In the genomic region with DNA sequence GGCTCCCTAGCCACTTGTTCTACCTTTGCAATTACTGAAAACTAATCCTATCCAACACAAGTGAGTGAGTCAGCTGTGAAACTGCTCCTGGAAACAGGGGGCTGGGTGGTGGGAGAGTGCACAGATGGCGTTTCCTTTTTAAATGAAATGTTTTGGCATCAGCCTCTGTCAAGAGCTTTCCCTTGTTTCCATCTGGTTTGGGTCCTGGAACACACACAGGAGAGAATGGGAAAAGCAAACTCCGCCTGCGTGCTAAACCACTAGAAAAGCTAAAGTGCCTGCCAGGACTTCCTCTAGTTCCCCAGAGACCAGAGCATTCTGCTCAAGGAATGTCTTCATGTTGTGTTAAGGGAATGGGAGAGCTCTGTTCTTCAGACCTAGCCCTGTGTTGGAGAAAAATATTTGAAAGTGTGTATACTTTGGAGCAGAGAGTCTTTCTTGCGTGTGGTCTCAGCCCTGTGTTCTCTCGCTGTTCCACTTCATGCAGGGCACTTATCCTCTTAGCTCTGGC, we compare ENCODE assay signal across 8 mouse cellular contexts.
DNase-seq lines count a peak whose midpoint lies in the region; ATAC-seq lines count a peak whose summit lies in the region.

No protein-coding gene starts in this region.

- DNase-seq in cerebellum, postnatal 10 days: peak; percentile 69 to 78
- no peak for DNase-seq in cerebellum, adult 11-12 months
- DNase-seq in embryo, embryonic 11 days: peak; percentile 35
- peak; percentile 78 to 83 for DNase-seq in layer of hippocampus, postnatal 36 days
- peak; percentile 14 for DNase-seq in neural tube, embryonic 10.5 days (ENCODE audit: extremely low spot score, low spot score)
- DNase-seq in B cell, adult 2 months: no peak

- H3K27me3 ChIP-seq in heart, embryonic 11.5 days (ENCODE audit: control insufficient read depth, insufficient read depth, low read length): no peaks in the 10 kb centered on the region

- ATAC-seq in heart, embryonic 11.5 days (replicated peaks; ENCODE audit: insufficient number of reproducible peaks, low FRiP score, low TSS enrichment): no peak
- ATAC-seq in megakaryocyte progenitor cell, adult 5-6 weeks (replicated peaks; ENCODE audit: poor library complexity): no peak

- no peaks in the 10 kb centered on the region for H3K9me3 ChIP-seq in heart, embryonic 11.5 days (replicated peaks; ENCODE audit: control insufficient read depth, low read length)

- peak overlapping the region; percentile 41; the same call in 1 of the 2 replicates for H3K27ac ChIP-seq in heart, embryonic 11.5 days (ENCODE audit: low read depth, low read length)

- H3K4me3 ChIP-seq in heart, embryonic 11.5 days (ENCODE audit: low read depth, low read length): no peak overlapping the region

- WGBS in heart, embryonic 11.5 days (ENCODE audit: insufficient replicate concordance): 53% methylated on average over 5 of the region's 5 CpGs

- H3K9ac ChIP-seq in heart, embryonic 11.5 days (ENCODE audit: low read depth, low read length): no peak overlapping the region

- H3K36me3 ChIP-seq in heart, embryonic 11.5 days (ENCODE audit: control insufficient read depth, insufficient read depth, low read length): no peaks in the 10 kb centered on the region

- no peak overlapping the region for H3K4me2 ChIP-seq in heart, embryonic 11.5 days

- H3K4me1 ChIP-seq in heart, embryonic 11.5 days (ENCODE audit: control insufficient read depth, insufficient read depth, low read length): no peaks in the 10 kb centered on the region

Comparison
In these comparisons a context has a peak if more than half of its experiments do, and no peak if none do; other contexts are left out.
1. DNase-seq: peak in cerebellum, postnatal 10 days (2 of 2), embryo, embryonic 11 days (single experiment), layer of hippocampus, postnatal 36 days (2 of 2) and neural tube, embryonic 10.5 days (single experiment); none in cerebellum, adult 11-12 months (single experiment) and B cell, adult 2 months (0 of 2).